Mouse (Mus musculus) forebrain, embryonic 12.5 days (tissue): ENCODE data around the gene Dcps. TPM values are rescaled to one million over a fixed set of nuclear protein-coding genes. Genes with fewer than 3 reads are reported as not detected.

ENCODE experiments used
- ATAC-seq: fragments of 200-750 bp; cut with Nextera tagmentation; 2 replicates; pipeline ENCODE4 v1.8.0; 2017; ENCODE audit warnings: moderate TSS enrichment; ENCODE audit not compliant: low FRiP score
- H3K27ac ChIP-seq: fragments of 300-500 bp; sonication (generic); 2 replicates; pipeline ENCODE4 v1.5.1; 2016; ENCODE audit warnings: mild to moderate bottlenecking
- H3K27me3 ChIP-seq: fragments of 300-500 bp; sonication (generic); 2 replicates; pipeline ENCODE4 v1.6.1; 2016; ENCODE audit warnings: mild to moderate bottlenecking
- H3K36me3 ChIP-seq: fragments of 300-500 bp; sonication (generic); replicated peaks from 2 replicates; pipeline ENCODE4 v1.6.1; 2016; ENCODE audit warnings: mild to moderate bottlenecking
- H3K4me1 ChIP-seq: fragments of 300-500 bp; sonication (generic); 2 replicates; pipeline ENCODE4 v1.6.1; 2016
- H3K4me2 ChIP-seq: fragments of 300-500 bp; sonication (generic); 2 replicates; pipeline ENCODE4 v1.6.1; 2016; ENCODE audit warnings: mild to moderate bottlenecking, moderate library complexity
- H3K4me3 ChIP-seq: fragments of 300-500 bp; sonication (generic); replicated peaks from 2 replicates; pipeline ENCODE4 v1.5.1; 2016; ENCODE audit warnings: mild to moderate bottlenecking
- H3K9ac ChIP-seq: fragments of 300-500 bp; sonication (generic); 2 replicates; pipeline ENCODE4 v1.6.1; 2016; ENCODE audit warnings: mild to moderate bottlenecking
- H3K9me3 ChIP-seq: fragments of 300-500 bp; sonication (generic); 2 replicates; pipeline ENCODE4 v1.6.1; 2016
- WGBS: fragments of 180-500 bp; shearing (Covaris S2); methylation state at CpG from one replicate; pipeline ENCODE4 v1.1.7; 2016; 5-methylcytosine and 5-hydroxymethylcytosine counted together
- polyA plus RNA-seq: library from polyadenylated mRNA; unstranded; fragments of >200 nt; fragmentation: Nextera tagmentation; extraction: Ambion mirVana; gene quantifications from 2 replicates; pipeline ENCODE4 v1.2.1, GENCODE M21; 2016

The Dcps gene
- polyA plus RNA-seq, 1 experiment from 2014 or later = 90.1 TPM

- Histone ChIP-seq H3K4me3 (no peak overlapping the region), H3K27ac (no peak overlapping the region), H3K9ac (no peak overlapping the region), H3K4me1 (peaks cover 34% of the 10 kb centered on the region), H3K27me3 (no peaks in the 10 kb centered on the region), H3K4me2 (peak overlapping the region; percentile 33), H3K9me3 (no peaks in the 10 kb centered on the region), H3K36me3 (no peaks in the 10 kb centered on the region)
- 19% methylated on average over 19 of the region's 19 CpGs for WGBS
- peak; percentile 23; the same call in 1 of the 2 replicates for ATAC-seq
These were observed 63.8 kb downstream of the Dcps start for GRCm38 (mm10) chr9:35111941-35112595.

- peak overlapping the region; percentile 33; the same call in 1 of the 2 replicates for H3K4me2 ChIP-seq
- ATAC-seq = no peak
- H3K36me3 ChIP-seq = no peaks in the 10 kb centered on the region
- no peaks in the 10 kb centered on the region for H3K9me3 ChIP-seq
- 78% methylated on average over 7 of the region's 7 CpGs for WGBS
- no peak overlapping the region for H3K9ac ChIP-seq
- no peak overlapping the region for H3K27ac ChIP-seq
- no peaks in the 10 kb centered on the region for H3K27me3 ChIP-seq
- peaks cover 35% of the 10 kb centered on the region for H3K4me1 ChIP-seq
- H3K4me3 ChIP-seq = no peak overlapping the region
These were observed 64.4 kb downstream of the Dcps start for GRCm38 (mm10) chr9:35111446-35111845.

- Histone ChIP-seq H3K36me3 (no peaks in the 10 kb centered on the region), H3K4me2 (no peak overlapping the region), H3K27me3 (no peaks in the 10 kb centered on the region), H3K27ac (no peak overlapping the region), H3K9ac (no peak overlapping the region), H3K4me1 (peaks cover 31% of the 10 kb centered on the region), H3K9me3 (no peaks in the 10 kb centered on the region), H3K4me3 (no peak overlapping the region)
- ATAC-seq = no peak
- WGBS = 80% methylated on average over 4 of the region's 4 CpGs
These were observed 65.3 kb downstream of the Dcps start for GRCm38 (mm10) chr9:35110567-35110966.

- peaks cover 27% of the 10 kb centered on the region for H3K4me1 ChIP-seq
- no peak overlapping the region for H3K9ac ChIP-seq
- WGBS = 95% methylated on average over 5 of the region's 5 CpGs
- no peak for ATAC-seq
- H3K4me2 ChIP-seq = no peak overlapping the region
- no peak overlapping the region for H3K4me3 ChIP-seq
- H3K9me3 ChIP-seq = no peaks in the 10 kb centered on the region
- no peaks in the 10 kb centered on the region for H3K27me3 ChIP-seq
- H3K36me3 ChIP-seq = no peaks in the 10 kb centered on the region
- no peak overlapping the region for H3K27ac ChIP-seq
These were observed 65.8 kb downstream of the Dcps start for GRCm38 (mm10) chr9:35110051-35110450.

- H3K4me2 ChIP-seq = no peak overlapping the region
- no peaks in the 10 kb centered on the region for H3K27me3 ChIP-seq
- no peak for ATAC-seq
- H3K9ac ChIP-seq = no peak overlapping the region
- no peak overlapping the region for H3K27ac ChIP-seq
- no peaks in the 10 kb centered on the region for H3K9me3 ChIP-seq
- H3K4me3 ChIP-seq = no peak overlapping the region
- H3K36me3 ChIP-seq = no peaks in the 10 kb centered on the region
- WGBS = 58% methylated on average over 5 of the region's 5 CpGs
- peaks cover 27% of the 10 kb centered on the region for H3K4me1 ChIP-seq
These were observed 66.9 kb downstream of the Dcps start for GRCm38 (mm10) chr9:35108916-35109315.

GRCm38 (mm10) chr9:35108066-35108465, 67.8 kb downstream of the Dcps start:
- H3K4me3 ChIP-seq = no peak overlapping the region
- H3K9ac ChIP-seq = no peak overlapping the region
- WGBS = 89% methylated on average over 3 of the region's 3 CpGs
- no peaks in the 10 kb centered on the region for H3K9me3 ChIP-seq
- no peaks in the 10 kb centered on the region for H3K36me3 ChIP-seq
- H3K4me2 ChIP-seq = no peak overlapping the region
- H3K4me1 ChIP-seq = peaks cover 27% of the 10 kb centered on the region
- H3K27me3 ChIP-seq = no peaks in the 10 kb centered on the region
- H3K27ac ChIP-seq = no peak overlapping the region
- ATAC-seq = no peak

- Histone ChIP-seq H3K4me3 (no peak overlapping the region), H3K4me1 (peaks cover 26% of the 10 kb centered on the region), H3K9ac (no peak overlapping the region), H3K4me2 (no peak overlapping the region), H3K27ac (no peak overlapping the region), H3K9me3 (no peaks in the 10 kb centered on the region), H3K27me3 (no peaks in the 10 kb centered on the region), H3K36me3 (no peaks in the 10 kb centered on the region)
- no peak for ATAC-seq
- 90% methylated on average over 5 of the region's 5 CpGs for WGBS
These were observed 68.5 kb downstream of the Dcps start for GRCm38 (mm10) chr9:35107396-35107795.

- Histone ChIP-seq H3K9ac (no peak overlapping the region), H3K36me3 (no peaks in the 10 kb centered on the region), H3K4me2 (no peak overlapping the region), H3K4me3 (no peak overlapping the region), H3K27me3 (no peaks in the 10 kb centered on the region), H3K27ac (no peak overlapping the region), H3K9me3 (no peaks in the 10 kb centered on the region), H3K4me1 (peaks cover 16% of the 10 kb centered on the region; the same call in 1 of the 2 replicates)
- ATAC-seq = no peak
- 71% methylated on average over 14 of the region's 15 CpGs for WGBS
These were observed 69.7 kb downstream of the Dcps start for GRCm38 (mm10) chr9:35105884-35106880.

GRCm38 (mm10) chr9:35105438-35105837, 70.4 kb downstream of the Dcps start:
- Histone ChIP-seq H3K9me3 (no peaks in the 10 kb centered on the region), H3K4me1 (peaks cover 14% of the 10 kb centered on the region; the same call in 1 of the 2 replicates), H3K4me2 (no peak overlapping the region), H3K27me3 (no peaks in the 10 kb centered on the region), H3K27ac (no peak overlapping the region), H3K4me3 (no peak overlapping the region), H3K9ac (no peak overlapping the region), H3K36me3 (no peaks in the 10 kb centered on the region)
- WGBS = 72% methylated on average over 2 of the region's 2 CpGs
- no peak for ATAC-seq

- peaks cover 13% of the 10 kb centered on the region; the same call in 1 of the 2 replicates for H3K4me1 ChIP-seq
- H3K9ac ChIP-seq = no peak overlapping the region
- ATAC-seq = no peak
- H3K36me3 ChIP-seq = no peaks in the 10 kb centered on the region
- H3K27ac ChIP-seq = no peak overlapping the region
- no peaks in the 10 kb centered on the region for H3K27me3 ChIP-seq
- H3K4me3 ChIP-seq = no peak overlapping the region
- no peak overlapping the region for H3K4me2 ChIP-seq
- WGBS = 89% methylated on average over 4 of the region's 4 CpGs
- no peaks in the 10 kb centered on the region for H3K9me3 ChIP-seq
These were observed 71.2 kb downstream of the Dcps start for GRCm38 (mm10) chr9:35104711-35105110.

- Histone ChIP-seq H3K9ac (no peak overlapping the region), H3K9me3 (no peaks in the 10 kb centered on the region), H3K36me3 (no peaks in the 10 kb centered on the region), H3K27me3 (no peaks in the 10 kb centered on the region), H3K4me1 (no peaks in the 10 kb centered on the region), H3K4me3 (no peak overlapping the region), H3K27ac (no peak overlapping the region), H3K4me2 (no peak overlapping the region)
- no peak for ATAC-seq
- WGBS = 91% methylated on average over 4 of the region's 4 CpGs
These were observed 77.1 kb downstream of the Dcps start for GRCm38 (mm10) chr9:35098762-35099161.

- 93% methylated on average over 4 of the region's 4 CpGs for WGBS
- H3K9me3 ChIP-seq = no peaks in the 10 kb centered on the region
- H3K27ac ChIP-seq = no peak overlapping the region
- H3K9ac ChIP-seq = no peak overlapping the region
- H3K4me2 ChIP-seq = no peak overlapping the region
- no peaks in the 10 kb centered on the region for H3K4me1 ChIP-seq
- H3K36me3 ChIP-seq = no peaks in the 10 kb centered on the region
- no peak for ATAC-seq
- no peak overlapping the region for H3K4me3 ChIP-seq
- H3K27me3 ChIP-seq = no peaks in the 10 kb centered on the region
These were observed 78.0 kb downstream of the Dcps start for GRCm38 (mm10) chr9:35097901-35098300.
